Mouse (Mus musculus) left cerebral cortex, postnatal 36 days (tissue): ENCODE measurements around the gene Plk2. TPM values are rescaled to one million over a fixed set of nuclear protein-coding genes. Genes with fewer than 3 reads are reported as not detected.

Experiments used
- total RNA-seq, 2 experiments: library from RNA; stranded (reverse); gene quantifications; 2 replicates each; pipeline ENCODE4 v1.2.3; 2021

Plk2 gene
- total RNA-seq, 2 experiments from 2014 or later: 253 to 258 TPM

Other genes with a start within 250 kb of the Plk2 start
- 100 to 1,000 TPM; 155 to 184 TPM for gene Rab3c, start 114.0 kb upstream of the Plk2 start, total RNA-seq
- not detected for gene Gapt, start 37.8 kb upstream of the Plk2 start, total RNA-seq